Mouse (Mus musculus) gastrocnemius, postnatal 36 days (tissue): Measurements from ENCODE around the gene Stag1. TPM values are rescaled to one million over a fixed set of nuclear protein-coding genes. Genes with fewer than 3 reads are reported as not detected.

Experiments used
- DNase-seq, 2 experiments: peaks; one replicate each; pipeline ENCODE4 v3.0.0; 2022
- intact Hi-C: fragments of 180-260 bp; cut with DNase I; formaldehyde crosslinking; loops from one replicate; pipeline ENCODE4 v1.15.1; 2025
- total RNA-seq, 2 experiments: library from RNA; stranded (reverse); gene quantifications; 2 replicates each; pipeline ENCODE4 v1.2.3; 2021

Gene Stag1
- total RNA-seq, 2 experiments from 2014 or later: 17.8 to 24.4 TPM

DNA sequence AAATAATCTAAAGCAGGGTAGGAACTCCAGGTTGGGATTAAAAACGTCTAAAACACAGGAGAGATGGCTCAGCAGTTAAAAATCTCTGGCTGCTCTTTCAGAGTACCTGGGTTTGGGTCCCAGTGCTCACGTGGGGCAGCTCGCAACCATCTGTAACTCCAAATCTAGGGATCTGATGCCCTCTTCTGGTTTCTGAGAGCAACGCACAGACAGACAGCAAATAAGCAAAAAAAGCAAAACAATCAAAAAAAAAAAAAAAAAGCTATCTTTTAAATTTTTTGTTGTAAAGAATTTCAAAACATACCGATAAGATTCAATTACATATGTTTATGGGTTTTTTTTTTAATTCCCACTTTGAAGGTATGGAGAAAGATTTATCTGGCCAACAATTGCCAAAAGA lies 405.7 kb downstream of the Stag1 start:
- intact Hi-C loops: no loop called here
- DNase-seq: no peak

DNA sequence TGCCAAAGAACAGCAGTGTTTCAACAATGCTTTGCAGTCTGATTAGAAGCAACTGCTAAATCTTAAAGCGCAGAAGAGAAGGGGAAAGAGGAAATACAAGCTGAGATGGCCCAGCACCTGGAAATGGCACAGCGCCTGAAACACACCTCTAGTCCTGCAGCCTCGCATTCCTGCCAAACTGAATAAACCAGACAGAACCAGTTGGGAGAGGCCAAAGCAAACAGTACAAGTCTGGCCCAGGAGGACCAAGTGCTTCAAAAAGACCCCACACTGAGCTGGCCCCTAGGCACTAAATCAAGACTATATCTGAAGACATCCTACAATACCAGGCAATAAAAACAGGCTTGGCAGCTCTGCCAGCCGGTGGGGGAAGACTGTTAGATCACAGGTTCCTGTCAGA lies 408.3 kb downstream of the Stag1 start:
- intact Hi-C loops: no loop called here
- no peak for DNase-seq

Other genes starting within 250 kb of the Stag1 start
- gene Il20rb, start 111.0 kb upstream of the Stag1 start, total RNA-seq: 1 to 10 TPM; 1.5 TPM
- gene Nck1, start 51.7 kb upstream of the Stag1 start, total RNA-seq: 10 to 100 TPM; 26.3 to 27.3 TPM
- under 1 TPM; 0.27 to 0.64 TPM for gene Slc35g2, start 26.7 kb upstream of the Stag1 start, total RNA-seq